Mouse (Mus musculus) ES-Bruce4 (cell line): ENCODE results near the gene Dao.

Source experiments
- CTCF ChIP-seq: IDR thresholded peaks from one replicate; pipeline ENCODE4 v1.8.1; 2011; ENCODE audit warnings: low read depth, low read length
- EP300 ChIP-seq: IDR thresholded peaks from 2 replicates; pipeline ENCODE4 v1.6.1; 2011; ENCODE audit warnings: low read depth, low read length; ENCODE audit not compliant: insufficient read depth
- POLR2A ChIP-seq: IDR thresholded peaks from one replicate; pipeline ENCODE4 v1.8.1; 2011; ENCODE audit warnings: low read length; ENCODE audit not compliant: insufficient read depth

DNA sequence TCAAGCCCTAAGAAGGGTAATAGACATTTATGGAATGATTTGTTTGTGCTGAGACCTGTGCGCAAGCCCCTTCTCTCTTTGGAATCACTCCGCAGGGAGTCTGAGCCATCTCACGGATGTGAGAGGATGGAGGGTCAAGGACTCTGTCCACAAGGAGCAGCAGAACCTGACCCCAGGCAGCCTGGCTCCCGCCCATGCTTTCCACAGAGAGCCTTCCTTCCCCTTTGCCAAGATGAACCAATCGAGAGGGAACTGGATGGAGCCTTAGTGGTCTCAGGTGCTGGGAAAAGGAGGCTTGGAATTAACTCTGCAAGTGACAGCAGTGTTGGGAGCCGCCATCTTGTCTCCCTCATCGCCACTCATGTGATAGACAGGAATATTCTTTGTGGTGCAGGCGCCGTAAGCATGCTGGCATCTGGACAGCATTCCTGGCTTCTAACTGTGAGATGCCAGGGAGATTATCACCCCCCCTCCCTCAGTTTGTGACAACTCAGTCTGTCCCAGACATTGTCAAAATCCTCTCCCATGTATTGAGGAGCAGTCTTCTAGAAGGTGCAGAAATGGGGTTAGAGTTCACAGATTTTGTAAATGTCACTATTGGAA is 53.7 kb downstream of the Dao start:
- TF ChIP-seq POLR2A (no peak), CTCF (no peak), EP300 (no peak)
